Mouse (Mus musculus): Measurements from ENCODE around the gene Tceanc.
"Not testable (repeated sequence)": the region's sequence is repeated elsewhere in the genome, so short reads cannot be mapped to it uniquely, and the experiment has no call there.

The Tceanc gene

GRCm38 (mm10) chrX:166518345-166518744 lies at the start of gene Tceanc:
Gene Tceanc, minus strand, starts transcription at chrX:166518567.
- no peak for DNase-seq (ENCODE audit: low spot score in 2 of 2)

GRCm38 (mm10) chrX:166565983-166566382 lies 47.6 kb upstream of the Tceanc start:
- DNase-seq (ENCODE audit: low spot score in 2 of 2): no peak

GRCm38 (mm10) chrX:166565401-166565800 lies 47.0 kb upstream of the Tceanc start:
- DNase-seq (ENCODE audit: low spot score in 2 of 2): no peak

- DNase-seq (ENCODE audit: low spot score in 2 of 2): no peak
These were observed 46.5 kb upstream of the Tceanc start for GRCm38 (mm10) chrX:166564900-166565299.

- no peak for DNase-seq (ENCODE audit: low spot score in 2 of 2)
These were observed 41.0 kb upstream of the Tceanc start for GRCm38 (mm10) chrX:166559333-166559732.

- DNase-seq (ENCODE audit: low spot score in 2 of 2): no peak
These were observed 34.0 kb upstream of the Tceanc start for GRCm38 (mm10) chrX:166552355-166552754.

- no peak for DNase-seq (ENCODE audit: low spot score in 2 of 2)
These were observed 28.1 kb upstream of the Tceanc start for GRCm38 (mm10) chrX:166546495-166546894.

GRCm38 (mm10) chrX:166535138-166535537 lies 16.8 kb upstream of the Tceanc start:
- no peak for DNase-seq (ENCODE audit: low spot score in 2 of 2)

- no peak for DNase-seq (ENCODE audit: low spot score in 2 of 2)
These were observed 15.1 kb upstream of the Tceanc start for GRCm38 (mm10) chrX:166533432-166533831.

- DNase-seq (ENCODE audit: low spot score in 2 of 2): no peak
These were observed 13.3 kb upstream of the Tceanc start for GRCm38 (mm10) chrX:166531671-166532070.

- no peak for DNase-seq (ENCODE audit: low spot score in 2 of 2)
These were observed 9.8 kb upstream of the Tceanc start for GRCm38 (mm10) chrX:166528126-166528525.

- no peak for DNase-seq (ENCODE audit: low spot score in 2 of 2)
These were observed 7.4 kb upstream of the Tceanc start for GRCm38 (mm10) chrX:166525637-166526315.

GRCm38 (mm10) chrX:166520782-166521181 lies 2.4 kb upstream of the Tceanc start:
- DNase-seq (ENCODE audit: low spot score in 2 of 2): no peak

- DNase-seq (ENCODE audit: low spot score in 2 of 2): no peak
These were observed 1.7 kb downstream of the Tceanc start for GRCm38 (mm10) chrX:166516631-166517030.

- no peak for DNase-seq (ENCODE audit: low spot score in 2 of 2)
These were observed 2.4 kb downstream of the Tceanc start for GRCm38 (mm10) chrX:166515923-166516322.

- DNase-seq (ENCODE audit: low spot score in 2 of 2): not testable (repeated sequence)
These were observed 4.3 kb downstream of the Tceanc start for GRCm38 (mm10) chrX:166514035-166514434.

GRCm38 (mm10) chrX:166512071-166512470 lies 6.3 kb downstream of the Tceanc start:
- DNase-seq (ENCODE audit: low spot score in 2 of 2): no peak

- no peak for DNase-seq (ENCODE audit: low spot score in 2 of 2)
These were observed 7.3 kb downstream of the Tceanc start for GRCm38 (mm10) chrX:166511107-166511506.

GRCm38 (mm10) chrX:166509761-166510738 lies 8.3 kb downstream of the Tceanc start:
- peak; percentile 82 to 87 for DNase-seq (ENCODE audit: low spot score in 2 of 2)

GRCm38 (mm10) chrX:166504421-166504820 lies 13.9 kb downstream of the Tceanc start:
- no peak for DNase-seq (ENCODE audit: low spot score in 2 of 2)

GRCm38 (mm10) chrX:166499496-166500190 lies 18.7 kb downstream of the Tceanc start:
- DNase-seq (ENCODE audit: low spot score in 2 of 2): no peak

GRCm38 (mm10) chrX:166497771-166498170 lies 20.6 kb downstream of the Tceanc start:
- DNase-seq (ENCODE audit: low spot score in 2 of 2): no peak
